Mouse (Mus musculus) cortical plate, adult 2 months (tissue): ENCODE data around the gene Nrxn1. TPM values are rescaled to one million over a fixed set of nuclear protein-coding genes. Genes with fewer than 3 reads are reported as not detected.

Experiments used
- H3K27ac ChIP-seq: fragments of 200-500 bp; 2 replicates; pipeline ENCODE4 v1.5.1; 2012; ENCODE audit warnings: low read length, control low read depth, inconsistent platforms; ENCODE audit not compliant: insufficient read depth
- H3K4me1 ChIP-seq: fragments of 200-500 bp; 2 replicates; pipeline ENCODE4 v1.6.1; 2011; ENCODE audit warnings: low read length; ENCODE audit not compliant: control insufficient read depth, insufficient read depth
- H3K4me3 ChIP-seq: fragments of 200-500 bp; 2 replicates; pipeline ENCODE4 v1.5.1; 2011; ENCODE audit warnings: mild to moderate bottlenecking, low read length, control low read depth; ENCODE audit not compliant: insufficient read depth
- CTCF ChIP-seq: fragments of 200-500 bp; IDR thresholded peaks from 2 replicates; pipeline ENCODE4 v1.5.1; 2011; ENCODE audit warnings: mild to moderate bottlenecking, control low read depth, low read length; ENCODE audit not compliant: insufficient read depth; ENCODE audit errors: extremely low read depth
- POLR2A ChIP-seq: fragments of 200-500 bp; IDR thresholded peaks from 2 replicates; pipeline ENCODE4 v1.6.1; 2011; ENCODE audit warnings: mild to moderate bottlenecking, low read length, control low read depth; ENCODE audit not compliant: insufficient read depth; ENCODE audit errors: extremely low read depth
- polyA plus RNA-seq: library from polyadenylated mRNA; depleted of rRNA; stranded (reverse); fragments of >200 nt; gene quantifications from 2 replicates; pipeline ENCODE4 v1.2.3, GENCODE M21; 2012

Gene Nrxn1
- polyA plus RNA-seq, 1 experiment = 244 TPM

DNA sequence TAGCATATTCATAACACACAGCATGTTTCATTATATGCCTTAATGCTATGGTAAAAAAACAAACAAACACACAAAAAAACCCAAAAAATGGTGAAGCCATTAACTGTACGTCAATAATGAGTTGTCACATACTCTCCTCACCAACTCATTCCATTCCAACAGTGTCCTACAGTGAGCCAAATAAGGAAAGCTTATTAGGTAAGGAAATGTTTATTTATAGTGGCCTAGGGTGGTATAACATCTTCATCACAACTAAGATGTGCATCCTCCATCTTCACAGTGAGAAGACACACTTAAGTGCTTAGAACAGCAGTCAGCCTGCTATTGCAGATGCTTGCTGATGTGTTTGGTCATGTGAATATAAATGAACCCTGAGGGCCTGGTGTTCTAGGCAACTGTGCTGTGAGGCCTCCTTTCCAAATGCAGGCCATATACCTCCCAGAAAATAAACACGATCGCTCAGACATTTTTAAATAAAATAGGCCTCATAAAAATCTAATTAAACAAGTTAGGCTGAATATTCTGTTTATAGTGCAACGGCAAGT is 454.6 kb downstream of the Nrxn1 start:
- no peak overlapping the region for H3K27ac ChIP-seq
- H3K4me1 ChIP-seq = no peaks in the 10 kb centered on the region; the same call in 1 of the 2 replicates
- no peak overlapping the region for H3K4me3 ChIP-seq
- TF ChIP-seq CTCF (no peak), POLR2A (no peak)

DNA sequence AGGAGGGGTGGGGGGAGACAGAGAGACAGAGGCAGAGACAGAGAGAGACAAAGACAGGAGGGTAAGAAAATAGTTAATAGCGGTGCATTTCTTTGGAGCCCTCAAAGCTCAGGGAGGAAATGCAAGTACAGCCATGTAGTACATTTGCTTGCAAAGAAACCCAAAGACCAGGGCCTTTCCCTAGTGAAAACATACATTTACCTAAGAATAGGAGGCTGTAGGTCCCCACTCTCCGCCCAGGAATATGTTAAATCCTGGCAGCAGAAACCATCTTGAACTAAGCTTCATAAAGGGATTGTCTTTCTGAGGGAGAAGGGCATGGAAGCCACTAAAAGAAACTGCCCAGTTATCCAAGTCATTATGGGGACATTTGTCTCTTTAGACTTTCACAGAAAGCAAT is 461.5 kb downstream of the Nrxn1 start:
- no peak for TF ChIP-seq CTCF
- TF ChIP-seq POLR2A = no peak

DNA sequence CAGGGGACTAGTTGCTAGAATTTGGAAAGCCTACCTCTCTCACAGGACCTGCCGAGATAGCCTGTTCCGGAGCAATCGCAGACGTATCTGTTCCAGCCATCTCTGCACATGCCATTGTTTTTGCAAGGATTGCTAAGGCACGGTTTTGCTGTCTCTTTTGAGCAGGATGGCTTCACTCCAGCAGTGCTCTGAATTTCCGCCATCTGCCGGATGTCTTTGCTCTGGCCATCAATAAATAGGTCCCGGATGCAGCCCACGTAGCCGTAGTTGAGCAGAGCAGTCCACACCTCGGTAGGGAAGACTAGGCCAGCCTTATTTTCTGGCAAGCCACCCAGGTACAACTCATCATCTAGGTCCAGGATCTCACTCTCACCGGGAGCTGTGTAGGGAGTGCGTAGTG is 463.0 kb downstream of the Nrxn1 start:
- no peak overlapping the region for H3K27ac ChIP-seq
- no peak for TF ChIP-seq CTCF
- TF ChIP-seq POLR2A = no peak
- no peak overlapping the region for H3K4me3 ChIP-seq
- peaks cover 2% of the 10 kb centered on the region; the same call in 1 of the 2 replicates for H3K4me1 ChIP-seq

More for the DNA sequence above, 461.5 kb downstream of the Nrxn1 start:
- Histone ChIP-seq H3K27ac (no peak overlapping the region), H3K4me3 (no peak overlapping the region), H3K4me1 (peaks cover 2% of the 10 kb centered on the region)

- Histone ChIP-seq H3K27ac (no peak overlapping the region), H3K4me1 (peaks cover 2% of the 10 kb centered on the region; the same call in 1 of the 2 replicates), H3K4me3 (no peak overlapping the region)
- TF ChIP-seq CTCF = peak; percentile 29; the same call in 1 of the 2 replicates
- TF ChIP-seq POLR2A = no peak
Measured at GRCm38 (mm10) chr17:90628469-90628868, 464.4 kb downstream of the Nrxn1 start.

DNA sequence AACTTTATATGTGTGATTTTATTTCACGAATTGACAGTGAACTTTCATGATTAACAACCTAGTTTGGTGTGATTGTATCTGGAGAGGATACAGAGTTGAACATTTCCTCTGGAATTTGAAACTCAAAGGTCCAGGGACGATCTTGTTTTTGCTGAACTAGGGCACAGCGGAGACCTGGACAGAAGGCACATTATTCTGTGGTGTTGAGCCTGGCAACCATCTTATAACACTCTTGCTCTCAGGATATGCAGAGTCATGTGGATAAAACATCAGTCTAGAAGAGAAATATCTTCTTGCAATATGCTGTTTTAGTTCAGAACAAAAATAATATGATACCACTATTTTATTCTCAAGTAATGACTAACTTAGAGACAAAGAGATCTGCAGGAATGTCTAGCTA is 464.9 kb downstream of the Nrxn1 start:
- H3K4me3 ChIP-seq = no peak overlapping the region
- no peak overlapping the region for H3K27ac ChIP-seq
- H3K4me1 ChIP-seq = peaks cover 2% of the 10 kb centered on the region; the same call in 1 of the 2 replicates
- TF ChIP-seq CTCF (no peak), POLR2A (no peak)

GRCm38 (mm10) chr17:90627395-90627794 is 465.5 kb downstream of the Nrxn1 start:
- Histone ChIP-seq H3K27ac (no peak overlapping the region), H3K4me1 (peaks cover 2% of the 10 kb centered on the region; the same call in 1 of the 2 replicates), H3K4me3 (no peak overlapping the region)
- TF ChIP-seq CTCF = no peak
- no peak for TF ChIP-seq POLR2A

GRCm38 (mm10) chr17:90624591-90625266 is 468.1 kb downstream of the Nrxn1 start:
- TF ChIP-seq POLR2A (no peak), CTCF (no peak)
- Histone ChIP-seq H3K27ac (no peak overlapping the region), H3K4me3 (no peak overlapping the region), H3K4me1 (peaks cover 2% of the 10 kb centered on the region; the same call in 1 of the 2 replicates)

GRCm38 (mm10) chr17:90621828-90622227 is 471.0 kb downstream of the Nrxn1 start:
- no peaks in the 10 kb centered on the region for H3K4me1 ChIP-seq
- H3K27ac ChIP-seq = no peak overlapping the region
- TF ChIP-seq CTCF (no peak), POLR2A (no peak)
- H3K4me3 ChIP-seq = no peak overlapping the region

DNA sequence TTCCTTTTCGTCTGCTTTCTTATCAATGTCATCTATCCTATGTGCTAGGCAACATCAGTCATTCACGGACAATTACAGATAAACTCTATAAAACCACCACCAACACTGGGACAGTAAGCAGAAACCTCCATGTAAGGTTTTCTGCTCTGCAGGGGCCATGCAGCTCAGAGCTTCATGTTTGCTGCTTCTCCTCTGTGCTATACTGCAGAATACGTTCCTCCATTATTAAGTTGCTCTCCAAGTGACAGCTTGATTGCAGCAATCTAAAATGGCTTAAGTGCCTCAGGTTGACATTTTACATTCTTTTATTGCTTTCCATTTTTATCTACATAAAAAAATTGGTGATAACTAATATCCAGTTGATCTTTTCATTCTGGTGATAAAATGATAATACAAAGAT is 477.9 kb downstream of the Nrxn1 start:
- H3K27ac ChIP-seq = no peak overlapping the region
- TF ChIP-seq CTCF (no peak), POLR2A (no peak)

GRCm38 (mm10) chr17:90607427-90607806 is 485.5 kb downstream of the Nrxn1 start:
- Histone ChIP-seq H3K4me3 (no peak overlapping the region), H3K4me1 (no peaks in the 10 kb centered on the region), H3K27ac (no peak overlapping the region)
- TF ChIP-seq CTCF = no peak
- no peak for TF ChIP-seq POLR2A

More for the DNA sequence above, 477.9 kb downstream of the Nrxn1 start:
- H3K4me3 ChIP-seq = no peak overlapping the region
- no peaks in the 10 kb centered on the region for H3K4me1 ChIP-seq
